Mouse (Mus musculus) cortical plate, adult 2 months (tissue): ENCODE results near the gene Cyp1a1. TPM values are rescaled to one million over a fixed set of nuclear protein-coding genes. Genes with fewer than 3 reads are reported as not detected.
"Not testable (repeated sequence)": the region's sequence is repeated elsewhere in the genome, so short reads cannot be mapped to it uniquely, and the experiment has no call there.

Experiments
- H3K27ac ChIP-seq: fragments of 200-500 bp; 2 replicates; pipeline ENCODE4 v1.5.1; 2012; ENCODE audit warnings: low read length, control low read depth, inconsistent platforms; ENCODE audit not compliant: insufficient read depth
- H3K4me1 ChIP-seq: fragments of 200-500 bp; 2 replicates; pipeline ENCODE4 v1.6.1; 2011; ENCODE audit warnings: low read length; ENCODE audit not compliant: control insufficient read depth, insufficient read depth
- H3K4me3 ChIP-seq: fragments of 200-500 bp; 2 replicates; pipeline ENCODE4 v1.5.1; 2011; ENCODE audit warnings: mild to moderate bottlenecking, low read length, control low read depth; ENCODE audit not compliant: insufficient read depth
- CTCF ChIP-seq: fragments of 200-500 bp; IDR thresholded peaks from 2 replicates; pipeline ENCODE4 v1.5.1; 2011; ENCODE audit warnings: mild to moderate bottlenecking, control low read depth, low read length; ENCODE audit not compliant: insufficient read depth; ENCODE audit errors: extremely low read depth
- POLR2A ChIP-seq: fragments of 200-500 bp; IDR thresholded peaks from 2 replicates; pipeline ENCODE4 v1.6.1; 2011; ENCODE audit warnings: mild to moderate bottlenecking, low read length, control low read depth; ENCODE audit not compliant: insufficient read depth; ENCODE audit errors: extremely low read depth
- polyA plus RNA-seq: library from polyadenylated mRNA; depleted of rRNA; stranded (reverse); fragments of >200 nt; gene quantifications from 2 replicates; pipeline ENCODE4 v1.2.3, GENCODE M21; 2012

Gene Cyp1a1
- polyA plus RNA-seq, 1 experiment = 0.08 TPM

DNA sequence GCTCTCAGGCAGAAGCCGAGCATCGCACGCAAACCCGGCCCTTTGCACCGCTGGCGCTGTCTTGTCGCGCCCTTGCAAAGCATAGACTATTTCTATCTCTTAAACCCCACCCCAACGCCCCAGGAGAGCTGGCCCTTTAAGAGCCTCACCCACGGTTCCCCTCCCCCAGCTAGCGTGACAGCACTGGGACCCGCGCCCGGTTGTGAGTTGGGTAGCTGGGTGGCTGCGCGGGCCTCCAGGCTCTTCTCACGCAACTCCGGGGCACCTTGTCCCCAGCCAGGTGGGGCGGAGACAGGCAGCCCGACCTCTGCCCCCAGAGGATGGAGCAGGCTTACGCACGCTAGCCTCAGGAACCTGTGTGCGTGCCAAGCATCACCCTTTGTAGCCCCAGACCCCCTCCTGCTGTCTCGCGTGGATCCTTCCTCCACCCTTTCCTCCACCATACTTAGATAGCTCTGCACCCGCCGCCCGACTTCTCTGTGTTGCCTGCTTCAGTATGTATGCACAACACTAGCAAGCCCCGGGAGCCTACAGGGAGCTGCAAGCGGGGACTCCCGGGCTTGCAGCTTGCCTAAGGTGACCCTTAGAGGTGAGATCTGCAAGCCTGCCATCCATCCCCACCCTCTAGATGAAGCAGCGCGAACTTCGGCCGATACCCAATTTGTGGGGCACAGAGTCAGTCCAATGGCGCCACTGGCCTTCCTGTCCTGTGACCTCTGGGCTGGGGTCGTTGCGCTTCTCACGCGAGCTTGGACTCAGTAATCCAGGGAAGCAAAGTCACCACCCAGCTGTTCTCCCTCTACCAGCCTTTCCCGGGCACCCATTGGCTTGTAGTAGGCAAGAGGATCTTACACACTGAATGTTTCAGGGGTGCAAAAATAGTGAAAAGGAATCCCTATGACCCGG lies 8.9 kb downstream of the Cyp1a1 start:
- H3K27ac ChIP-seq = no peak overlapping the region
- TF ChIP-seq CTCF (no peak), POLR2A (no peak)
- H3K4me3 ChIP-seq = peak overlapping the region; percentile 43
- peaks cover 2% of the 10 kb centered on the region; the same call in 1 of the 2 replicates for H3K4me1 ChIP-seq

DNA sequence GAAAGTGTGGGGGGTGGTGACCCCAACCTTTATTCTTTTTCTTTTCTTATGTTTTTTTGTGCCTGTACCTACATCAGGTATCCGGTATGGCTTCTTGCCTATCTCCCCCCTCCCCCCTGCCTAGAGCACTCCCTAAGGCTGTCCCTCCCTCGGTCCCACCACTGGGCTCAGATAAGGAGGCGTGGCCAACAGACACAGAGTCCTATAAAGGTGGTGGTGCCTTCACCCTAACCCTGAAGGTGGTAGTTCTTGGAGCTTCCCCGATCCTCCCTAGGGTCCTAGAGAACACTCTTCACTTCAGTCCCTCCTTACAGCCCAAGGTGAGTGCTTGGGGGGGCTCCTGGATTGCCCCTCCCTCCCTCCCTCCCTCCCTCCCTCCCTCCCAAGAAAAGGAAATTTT lies 9.7 kb downstream of the Cyp1a1 start:
- no peak for TF ChIP-seq POLR2A
- TF ChIP-seq CTCF = no peak
- no peak overlapping the region for H3K27ac ChIP-seq
- peaks cover 2% of the 10 kb centered on the region; the same call in 1 of the 2 replicates for H3K4me1 ChIP-seq
- H3K4me3 ChIP-seq = no peak overlapping the region

- no peak for TF ChIP-seq CTCF
- Histone ChIP-seq H3K4me3 (no peak overlapping the region), H3K4me1 (peaks cover 2% of the 10 kb centered on the region; the same call in 1 of the 2 replicates), H3K27ac (no peak overlapping the region)
Measured at GRCm38 (mm10) chr9:57698466-57699150, 10.9 kb downstream of the Cyp1a1 start.

GRCm38 (mm10) chr9:57706496-57706895 lies 18.8 kb downstream of the Cyp1a1 start:
- no peak for TF ChIP-seq CTCF
- TF ChIP-seq POLR2A = no peak
- Histone ChIP-seq H3K4me3 (no peak overlapping the region), H3K4me1 (peaks cover 5% of the 10 kb centered on the region; the same call in 1 of the 2 replicates), H3K27ac (no peak overlapping the region)

- H3K27ac ChIP-seq = peak within 1 kb of the TSS; percentile 83
- H3K4me3 ChIP-seq = peak within 1 kb of the TSS; percentile 59
- TF ChIP-seq CTCF (no peak), POLR2A (peak; percentile 79)
- H3K4me1 ChIP-seq = peaks cover 5% of the 10 kb centered on the region; the same call in 1 of the 2 replicates
Measured at GRCm38 (mm10) chr9:57708068-57708719, 20.5 kb downstream of the Cyp1a1 start, which contains the start of gene Edc3. Gene Edc3 (plus strand): TSS chr9:57708540.

DNA sequence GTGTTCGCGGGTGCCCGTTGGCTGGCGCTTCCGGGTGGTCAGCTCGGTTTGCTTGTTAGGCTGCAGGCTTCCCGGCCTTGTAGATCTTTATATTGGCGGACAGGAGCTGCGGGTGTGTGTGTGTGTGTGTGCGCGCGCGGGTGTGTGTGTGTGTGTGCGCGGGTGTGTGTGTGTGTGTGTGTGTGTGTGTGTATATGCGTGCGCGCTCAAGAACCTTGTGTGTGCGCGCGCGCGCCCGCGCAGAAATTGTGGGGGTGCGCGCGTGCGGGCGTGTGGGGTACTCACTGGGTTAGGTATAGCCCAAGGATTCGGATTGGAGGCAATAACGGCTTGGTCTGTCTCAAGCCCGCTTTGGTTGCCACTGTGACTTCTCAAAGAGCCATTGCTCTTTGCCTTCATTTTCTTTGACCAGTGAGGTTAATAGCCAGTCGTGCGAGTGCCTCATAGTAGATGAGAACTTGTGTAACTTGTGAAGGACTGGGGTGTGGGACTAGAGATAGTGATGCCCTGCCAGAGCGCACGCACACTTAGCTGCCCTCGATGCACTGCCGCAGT lies 21.1 kb downstream of the Cyp1a1 start:
- TF ChIP-seq POLR2A (no peak), CTCF (no peak)
- peak overlapping the region; percentile 83 for H3K27ac ChIP-seq
- H3K4me3 ChIP-seq = peak overlapping the region; percentile 59
- H3K4me1 ChIP-seq = peaks cover 5% of the 10 kb centered on the region; the same call in 1 of the 2 replicates

DNA sequence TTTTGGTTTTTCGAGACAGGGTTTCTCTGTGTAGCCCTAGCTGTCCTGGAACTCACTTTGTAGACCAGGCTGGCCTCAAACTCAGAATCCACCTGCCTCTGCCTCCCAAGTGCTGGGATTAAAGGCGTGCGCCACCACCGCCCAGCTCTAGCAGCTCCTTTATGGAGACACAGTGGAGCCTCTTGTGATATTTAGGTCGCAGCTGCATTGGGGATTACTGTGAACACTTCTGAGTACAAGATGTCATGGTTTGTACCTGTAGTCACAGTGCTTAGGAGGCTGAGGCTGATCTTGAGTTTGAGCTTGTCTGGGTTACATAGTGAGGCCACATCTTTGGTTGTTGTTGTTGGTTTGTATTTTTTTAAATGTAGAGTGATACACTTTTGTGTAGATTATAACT lies 22.5 kb downstream of the Cyp1a1 start:
- not testable (repeated sequence) for H3K4me1 ChIP-seq

DNA sequence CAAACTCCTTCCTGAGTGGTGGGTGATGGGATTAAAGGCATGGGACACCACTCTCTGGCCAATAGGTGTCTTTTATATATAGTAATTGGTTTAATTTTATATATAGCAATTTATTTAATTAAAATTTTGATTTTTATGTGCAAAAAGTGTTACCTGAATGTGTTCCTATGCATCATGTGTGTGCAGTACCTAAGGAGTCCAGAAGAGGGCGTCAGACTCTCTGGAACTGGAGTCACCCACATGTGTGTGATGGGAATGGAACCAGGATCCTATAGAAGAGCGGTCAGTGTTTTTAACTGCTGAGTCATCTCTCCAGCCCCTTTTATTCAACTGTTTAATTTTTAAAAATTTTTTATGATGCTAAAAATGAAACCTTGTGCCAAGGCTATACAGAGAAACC lies 24.5 kb downstream of the Cyp1a1 start:
- Histone ChIP-seq H3K4me3 (no peak overlapping the region), H3K27ac (no peak overlapping the region), H3K4me1 (peaks cover 5% of the 10 kb centered on the region; the same call in 1 of the 2 replicates)
- peak; percentile 20; the same call in 1 of the 2 replicates for TF ChIP-seq CTCF
- no peak for TF ChIP-seq POLR2A

More for the DNA sequence above, 22.5 kb downstream of the Cyp1a1 start:
- not testable (repeated sequence) for H3K27ac ChIP-seq, H3K4me3 ChIP-seq

DNA sequence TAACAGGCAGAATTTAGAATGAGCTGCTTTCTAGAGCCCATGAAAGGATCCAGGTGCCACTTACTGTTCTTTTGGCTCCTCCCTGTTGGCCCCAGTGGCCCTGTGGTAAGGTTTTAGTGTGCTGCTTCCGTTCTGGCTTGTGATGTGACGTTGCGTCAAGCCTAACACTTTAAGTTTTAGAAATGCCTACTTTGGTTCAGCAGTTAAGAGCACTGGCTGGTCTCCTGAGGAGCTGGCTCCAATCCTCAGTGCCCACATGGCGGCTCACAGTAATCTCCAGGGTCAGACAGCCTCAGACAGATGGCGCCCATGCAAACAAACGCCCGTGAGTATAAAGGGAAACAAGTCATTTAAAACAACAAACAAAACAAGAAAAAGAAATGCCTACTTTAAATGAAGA lies 30.7 kb downstream of the Cyp1a1 start:
- Histone ChIP-seq H3K27ac (no peak overlapping the region), H3K4me3 (no peak overlapping the region), H3K4me1 (no peaks in the 10 kb centered on the region)
- TF ChIP-seq CTCF (no peak), POLR2A (no peak)
